In the genomic region with DNA sequence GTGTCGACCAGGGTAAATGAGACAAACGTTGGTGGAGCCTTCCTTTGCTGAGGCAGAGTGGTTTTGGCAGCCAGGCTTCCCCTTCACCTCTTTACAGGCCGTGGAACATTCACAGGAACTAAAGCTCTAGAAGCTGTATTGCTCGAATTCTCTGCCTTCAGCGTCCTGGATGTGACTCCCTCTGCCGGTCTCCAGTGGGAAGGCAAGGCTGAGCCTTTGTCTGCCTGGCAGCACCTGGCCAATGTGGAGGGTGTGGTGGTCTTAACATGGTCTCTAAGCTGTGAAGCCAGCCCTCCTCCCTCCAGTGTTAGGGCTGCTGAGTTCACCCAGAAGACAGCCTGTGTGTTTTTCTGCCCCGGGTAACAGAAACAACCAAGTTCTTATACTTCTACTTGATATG, we compare ENCODE assay signal across 8 mouse cellular contexts. TPM values are rescaled to one million over a fixed set of nuclear protein-coding genes. Genes with fewer than 3 reads are reported as not detected.
DNase-seq lines count a peak whose midpoint lies in the region; ATAC-seq lines count a peak whose summit lies in the region.

No protein-coding gene starts in this region.

- peak; percentile 71 for DNase-seq in MN1 (ENCODE audit: low spot score)
- peak; percentile 40 to 55 for DNase-seq in cerebellum, postnatal 25 days
- peak; percentile 27 to 65 for DNase-seq in layer of hippocampus, postnatal 25 days (ENCODE audit: extremely low spot score in 1 of 2, low spot score in 1 of 2)
- peak; percentile 61 for DNase-seq in lung, postnatal 14 days
- peak; percentile 34 for DNase-seq in right cerebral cortex, postnatal 4 days

- H3K4me3 ChIP-seq in forebrain, embryonic 13.5 days: no peak overlapping the region
- no peak overlapping the region for H3K4me3 ChIP-seq in forebrain, embryonic 16.5 days (replicated peaks; ENCODE audit: low read length)
- no peak overlapping the region for H3K4me3 ChIP-seq in heart, embryonic 13.5 days

- no peaks in the 10 kb centered on the region for H3K36me3 ChIP-seq in forebrain, embryonic 13.5 days (ENCODE audit: poor library complexity, severe bottlenecking)
- no peaks in the 10 kb centered on the region for H3K36me3 ChIP-seq in forebrain, embryonic 16.5 days (ENCODE audit: control insufficient read depth, insufficient read depth)
- no peaks in the 10 kb centered on the region for H3K36me3 ChIP-seq in heart, embryonic 13.5 days

- WGBS in forebrain, embryonic 13.5 days: 31% methylated on average over 7 of the region's 7 CpGs
- WGBS in forebrain, embryonic 16.5 days: 30% methylated on average over 7 of the region's 7 CpGs
- 18% methylated on average over 7 of the region's 7 CpGs for WGBS in heart, embryonic 13.5 days

- no peak overlapping the region for H3K9ac ChIP-seq in forebrain, embryonic 13.5 days
- H3K9ac ChIP-seq in forebrain, embryonic 16.5 days (replicated peaks; ENCODE audit: low read depth, low read length): no peak overlapping the region
- no peak overlapping the region for H3K9ac ChIP-seq in heart, embryonic 13.5 days

- ATAC-seq in forebrain, embryonic 13.5 days: 0 out of 2 replicates have a peak, but pooled peaks have one; percentile 16
- no peak for ATAC-seq in forebrain, embryonic 16.5 days
- no peak; the same call in 1 of the 2 replicates for ATAC-seq in heart, embryonic 13.5 days (ENCODE audit: extremely low read depth, insufficient number of reproducible peaks, low FRiP score, low TSS enrichment)

- no peaks in the 10 kb centered on the region for H3K9me3 ChIP-seq in forebrain, embryonic 13.5 days (replicated peaks)
- H3K9me3 ChIP-seq in forebrain, embryonic 16.5 days (ENCODE audit: control insufficient read depth, low read length): no peaks in the 10 kb centered on the region
- 0 out of 2 replicates have a peak, but pooled peaks cover 3% of the 10 kb centered on the region for H3K9me3 ChIP-seq in heart, embryonic 13.5 days

- H3K4me2 ChIP-seq in forebrain, embryonic 13.5 days: no peak overlapping the region
- no peak overlapping the region for H3K4me2 ChIP-seq in forebrain, embryonic 16.5 days (ENCODE audit: low read length)
- H3K4me2 ChIP-seq in heart, embryonic 13.5 days: no peak overlapping the region

- no peak overlapping the region for H3K27ac ChIP-seq in forebrain, embryonic 13.5 days
- H3K27ac ChIP-seq in forebrain, embryonic 16.5 days (ENCODE audit: low read length): no peak overlapping the region
- H3K27ac ChIP-seq in heart, embryonic 13.5 days (replicated peaks): peak overlapping the region; percentile 2; the same call in 1 of the 2 replicates

- H3K27me3 ChIP-seq in forebrain, embryonic 13.5 days: no peaks in the 10 kb centered on the region
- H3K27me3 ChIP-seq in forebrain, embryonic 16.5 days (replicated peaks; ENCODE audit: control insufficient read depth, insufficient read depth, low read length): no peaks in the 10 kb centered on the region
- no peaks in the 10 kb centered on the region for H3K27me3 ChIP-seq in heart, embryonic 13.5 days (replicated peaks)

- no peaks in the 10 kb centered on the region for H3K4me1 ChIP-seq in forebrain, embryonic 13.5 days
- no peaks in the 10 kb centered on the region for H3K4me1 ChIP-seq in forebrain, embryonic 16.5 days (replicated peaks; ENCODE audit: control insufficient read depth, insufficient read depth, low read length)
- H3K4me1 ChIP-seq in heart, embryonic 13.5 days: peaks cover 32% of the 10 kb centered on the region

RNA-seq across cellular contexts. Expression of gene Fam163a, which starts 24.6 kb away (rescaled TPM):
- polyA plus RNA-seq in forebrain, embryonic 13.5 days (2015; fragmentation: Nextera tagmentation; extraction: Ambion mirVana): 2.1 and 2.2 TPM in 2 replicates
- 1.7 and 2.6 TPM in 2 replicates for polyA plus RNA-seq in forebrain, embryonic 16.5 days (2015; fragmentation: Nextera tagmentation; extraction: Ambion mirVana)
- 2.0 and 2.5 TPM in 2 replicates for polyA plus RNA-seq in heart, embryonic 13.5 days (2015; fragmentation: Nextera tagmentation; extraction: Ambion mirVana)
- total RNA-seq in layer of hippocampus, postnatal 25 days (2021): 10 to 100 TPM; 15.3 to 15.8 TPM
